Mouse (Mus musculus) adrenal gland, postnatal 36 days (tissue): Measurements from ENCODE around the gene Rho. TPM values are rescaled to one million over a fixed set of nuclear protein-coding genes. Genes with fewer than 3 reads are reported as not detected.
A peak's percentile ranks its signal among the peaks of the same experiment; 100 is the strongest.

Experiments used
- DNase-seq, 2 experiments: peaks; one replicate each; pipeline ENCODE4 v3.0.0; 2021; ENCODE audit warnings: mixed read lengths in 1 of 2
- total RNA-seq, 2 experiments: library from RNA; stranded (reverse); gene quantifications; 2 replicates each; pipeline ENCODE4 v1.2.3; 2021

The Rho gene
- total RNA-seq, 2 experiments from 2014 or later: 0.23 to 0.59 TPM

DNA sequence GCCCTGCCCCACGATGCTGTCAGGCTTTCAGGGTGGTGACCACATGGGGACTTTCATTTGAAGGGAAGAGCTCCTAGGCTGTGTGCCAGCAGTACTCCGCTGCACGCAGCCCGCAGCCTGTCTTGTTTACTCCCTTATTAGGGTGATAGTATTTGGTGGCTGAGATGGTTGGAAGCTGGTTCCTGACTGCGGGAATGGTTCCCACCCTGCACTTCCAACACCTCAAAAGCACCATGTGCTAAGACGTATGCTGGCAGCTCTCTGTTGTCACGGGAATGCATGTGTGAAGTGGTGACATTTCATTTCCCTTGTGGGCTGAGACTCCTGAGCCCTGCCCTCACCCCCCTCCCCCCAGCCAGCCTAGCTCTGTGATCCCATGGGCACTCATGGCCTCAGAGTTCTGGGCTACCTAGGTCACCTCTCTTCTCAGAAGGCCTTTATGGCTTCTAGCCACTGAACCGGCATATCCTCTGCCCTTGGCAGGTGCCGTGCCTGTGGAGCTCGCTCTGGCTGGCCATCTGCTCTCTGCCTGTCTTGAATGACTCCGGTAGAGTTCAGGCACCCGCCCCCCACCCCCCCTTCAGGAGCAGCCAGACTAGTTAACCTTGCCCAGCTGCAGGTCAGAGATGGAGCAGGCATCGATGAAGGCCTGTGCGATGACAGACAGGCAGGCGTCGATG lies 25.5 kb downstream of the Rho start:
- peak; percentile 57 to 73 for DNase-seq

DNA sequence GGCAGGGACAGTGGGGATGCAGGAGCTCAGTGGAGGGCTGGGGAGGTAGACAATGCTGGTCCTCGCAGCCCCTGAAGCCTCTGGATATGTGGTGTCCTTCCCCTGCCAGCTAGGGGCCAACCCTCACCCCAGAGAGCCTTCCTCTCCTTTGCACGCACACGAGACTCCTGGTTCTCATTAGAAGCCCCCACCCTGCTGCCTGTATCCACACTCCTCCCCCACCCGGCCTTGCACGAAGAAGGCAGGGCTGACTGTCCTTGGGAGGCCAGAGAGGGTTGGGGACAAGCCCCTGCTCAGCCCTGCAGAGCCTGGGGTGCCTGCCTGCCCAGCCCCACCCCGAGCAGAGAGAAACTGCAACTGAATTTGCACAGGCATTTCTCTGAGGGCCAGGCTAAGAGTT lies 26.1 kb downstream of the Rho start:
- DNase-seq: peak; percentile 57 to 78

DNA sequence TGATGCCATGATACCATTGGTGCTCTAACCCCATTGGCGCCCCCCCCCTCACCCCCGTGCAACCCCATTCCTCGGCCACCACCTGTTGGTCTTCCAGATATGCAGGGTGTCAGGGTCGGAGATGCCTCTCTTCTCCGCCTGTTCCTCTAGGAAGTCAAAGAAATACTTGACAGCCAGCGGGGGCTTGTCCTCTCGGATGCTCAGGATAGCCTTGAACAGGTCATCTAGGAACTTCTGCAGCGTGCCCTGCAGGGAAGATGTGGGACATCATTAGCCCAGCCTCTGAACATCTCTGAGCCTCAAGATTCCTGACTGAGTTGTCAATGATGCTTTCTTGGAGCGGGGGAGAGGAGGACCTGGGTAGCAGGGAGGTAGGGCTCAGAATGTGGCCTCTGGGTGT lies 26.9 kb downstream of the Rho start:
- no peak for DNase-seq

DNA sequence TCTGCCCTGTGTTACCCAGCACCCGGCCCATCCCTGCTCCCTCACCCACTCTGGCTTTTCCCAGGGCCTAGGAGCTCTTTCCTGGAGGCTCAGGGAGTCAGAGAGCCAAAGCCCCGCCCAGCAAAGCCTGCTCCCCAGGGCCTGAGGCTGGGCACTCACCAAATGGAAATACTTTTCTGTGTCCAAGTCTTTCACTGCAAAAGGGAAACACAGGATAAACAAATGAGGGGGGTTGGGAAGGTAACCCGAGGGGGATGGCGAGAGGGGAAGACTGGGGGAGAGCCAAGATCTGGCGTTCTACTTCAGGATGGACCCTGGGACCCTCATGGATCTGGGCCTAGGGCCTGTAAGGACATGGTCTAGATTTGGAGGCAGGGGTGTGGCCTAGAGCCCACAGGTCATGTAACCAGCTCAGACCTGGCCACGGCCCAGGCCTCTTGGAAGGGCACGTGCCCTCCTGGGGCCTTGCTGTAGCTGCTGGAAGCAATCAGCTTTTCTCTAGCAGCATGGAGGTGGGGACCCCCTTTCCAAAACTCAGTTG lies 27.7 kb downstream of the Rho start:
- DNase-seq: peak; percentile 83 to 90

DNA sequence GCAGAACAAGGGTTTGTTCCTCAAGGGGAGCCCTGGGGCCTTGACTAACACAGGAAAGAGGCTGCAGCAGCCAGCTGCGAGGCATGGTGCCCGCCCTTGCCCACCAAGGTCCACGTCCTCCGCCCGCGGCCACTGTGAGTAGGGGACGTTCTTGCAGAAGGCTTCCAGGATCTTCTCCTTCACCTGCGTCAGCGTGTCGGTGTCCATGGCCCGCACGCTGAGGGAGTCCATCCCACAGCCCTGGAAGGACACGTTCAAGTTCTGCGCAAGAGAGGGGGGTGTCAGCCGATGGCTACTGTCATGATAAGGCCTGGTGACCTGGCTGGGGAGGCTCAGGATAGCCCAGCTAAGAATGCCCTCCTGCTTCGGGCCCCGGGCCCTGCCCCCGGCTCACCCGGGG lies 28.8 kb downstream of the Rho start:
- DNase-seq: no peak

DNA sequence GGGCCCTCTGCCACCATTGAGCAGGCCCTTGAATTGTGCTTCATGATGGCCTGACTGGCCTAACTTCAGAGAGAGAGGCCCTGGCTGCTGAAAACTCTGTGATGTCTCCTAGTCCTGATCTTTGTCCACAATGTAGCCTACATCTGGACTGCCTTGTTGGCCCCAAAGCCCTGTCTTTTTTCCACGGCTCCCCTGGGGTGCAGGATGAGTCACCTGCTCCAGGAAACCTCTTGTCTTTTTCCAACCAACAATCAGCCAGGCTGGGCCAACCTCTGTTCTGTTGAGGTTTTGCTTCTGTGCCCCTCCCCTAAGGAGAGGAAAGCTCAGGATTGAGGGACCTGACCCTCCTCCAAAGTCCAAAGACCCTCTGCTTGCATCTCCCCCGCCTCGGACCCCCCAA lies 30.2 kb downstream of the Rho start:
- no peak for DNase-seq

DNA sequence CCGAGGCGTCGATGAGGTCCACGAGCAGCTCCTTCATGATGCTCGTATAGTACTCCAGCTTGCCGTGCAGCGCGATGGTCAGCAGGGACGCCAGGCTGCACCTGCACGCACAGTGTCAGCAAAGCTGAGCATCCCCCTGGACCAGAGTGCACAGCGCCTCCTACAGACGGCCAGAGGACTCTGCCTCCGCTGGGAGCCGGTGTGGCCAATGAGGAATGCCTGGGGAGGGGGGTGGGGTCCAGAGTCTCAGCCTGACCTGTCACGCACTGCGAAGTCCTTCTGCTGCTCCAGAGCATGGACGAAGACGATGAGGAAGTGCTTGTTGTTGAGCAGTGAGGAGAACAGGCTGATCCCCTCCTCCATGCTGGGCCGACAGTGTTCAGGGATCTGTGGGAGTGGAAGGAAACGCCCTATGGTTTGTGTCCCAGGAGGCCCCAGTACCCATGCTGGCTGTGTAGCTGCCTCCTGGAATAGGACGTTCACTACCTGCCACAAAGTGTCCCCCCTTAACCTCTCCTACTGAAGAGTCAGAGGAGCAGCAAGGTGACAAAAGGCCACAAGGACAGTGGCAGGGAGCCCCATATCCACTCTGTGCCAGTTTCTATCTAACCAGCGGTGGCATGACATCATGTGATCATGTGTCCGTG lies 31.0 kb downstream of the Rho start:
- no peak for DNase-seq

DNA sequence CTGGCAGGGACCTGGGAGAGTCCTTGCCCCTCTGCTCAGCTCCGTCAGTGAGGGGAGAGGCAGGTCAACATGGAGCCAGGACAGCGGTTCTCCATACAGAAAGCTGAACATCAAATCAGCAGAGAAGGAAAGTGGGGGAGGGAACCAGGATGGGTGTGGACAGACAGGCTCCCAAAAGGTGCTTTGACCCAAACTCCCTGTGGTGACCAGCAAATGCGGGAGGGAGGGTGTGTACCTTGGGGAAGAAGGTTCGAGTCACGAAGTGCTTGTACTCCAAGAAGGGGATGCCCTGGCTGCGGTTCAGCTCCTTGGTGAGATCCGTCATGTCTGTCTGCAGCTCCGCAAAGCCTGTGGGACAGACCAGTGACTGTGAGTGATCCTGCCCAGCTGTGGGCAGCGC lies 32.1 kb downstream of the Rho start:
- no peak for DNase-seq

DNA sequence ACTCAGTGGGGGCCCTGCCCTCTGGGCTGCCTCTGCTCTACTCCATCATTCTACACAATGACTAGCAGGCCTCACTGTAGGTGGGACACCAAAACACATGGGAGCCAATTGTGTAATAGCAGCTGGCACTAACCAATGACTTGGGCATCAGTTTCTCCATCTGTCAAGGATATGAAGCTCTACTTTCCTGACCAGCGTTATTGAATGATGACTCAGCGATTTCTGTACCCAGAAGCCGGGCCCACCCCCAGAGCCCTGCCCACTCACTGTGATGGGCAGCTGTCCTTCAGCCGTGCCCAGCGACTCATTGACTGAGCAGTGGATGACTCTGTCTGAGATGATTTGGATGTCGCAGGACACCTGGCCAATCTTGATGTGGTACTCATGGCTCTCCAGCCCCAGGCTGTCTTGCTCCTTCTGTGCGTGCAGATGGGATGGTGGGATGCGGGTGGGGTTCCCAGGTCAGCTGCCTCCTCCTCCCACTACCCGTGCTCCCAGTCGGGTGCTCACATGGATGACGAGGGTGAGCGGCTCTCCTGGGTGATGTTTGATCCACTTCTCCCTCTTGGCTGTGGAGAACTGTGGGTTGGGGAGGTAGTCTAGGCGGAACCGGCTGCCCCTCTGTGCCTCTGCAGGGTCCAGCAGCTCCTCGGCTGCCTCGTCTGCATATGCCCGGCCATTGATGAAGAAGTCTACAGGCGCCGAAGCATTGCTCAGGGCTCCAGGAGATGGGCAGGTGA lies 34.8 kb downstream of the Rho start:
- DNase-seq: no peak

DNA sequence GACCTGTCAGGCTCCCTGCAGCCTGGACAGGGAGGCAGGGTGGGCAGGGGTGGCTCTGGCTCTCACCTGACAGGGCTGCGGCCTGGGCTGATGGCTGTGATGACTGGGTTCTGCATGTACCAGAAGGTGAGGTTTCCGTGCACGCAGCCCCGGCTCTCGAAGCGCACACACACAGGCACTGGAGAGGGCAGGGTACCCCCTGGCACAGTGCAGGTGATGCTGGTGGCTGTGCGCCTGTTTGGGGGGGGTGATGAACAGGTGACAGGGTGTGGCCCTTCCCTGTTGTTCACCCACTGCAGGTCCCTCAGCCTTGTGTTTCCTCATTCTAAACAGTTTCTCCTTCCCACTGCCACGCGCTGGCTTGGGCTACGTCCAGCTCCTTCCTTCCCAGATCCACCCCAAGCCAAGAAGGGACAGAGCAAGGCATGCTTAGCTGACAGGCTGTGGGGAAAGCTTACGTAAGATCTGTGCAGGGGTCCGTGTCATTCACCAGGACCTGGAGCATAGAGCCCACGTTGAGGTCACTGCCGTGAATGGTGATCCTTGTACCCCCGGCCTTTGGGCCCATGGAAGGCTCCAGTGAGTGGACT lies 35.8 kb downstream of the Rho start:
- DNase-seq: no peak

DNA sequence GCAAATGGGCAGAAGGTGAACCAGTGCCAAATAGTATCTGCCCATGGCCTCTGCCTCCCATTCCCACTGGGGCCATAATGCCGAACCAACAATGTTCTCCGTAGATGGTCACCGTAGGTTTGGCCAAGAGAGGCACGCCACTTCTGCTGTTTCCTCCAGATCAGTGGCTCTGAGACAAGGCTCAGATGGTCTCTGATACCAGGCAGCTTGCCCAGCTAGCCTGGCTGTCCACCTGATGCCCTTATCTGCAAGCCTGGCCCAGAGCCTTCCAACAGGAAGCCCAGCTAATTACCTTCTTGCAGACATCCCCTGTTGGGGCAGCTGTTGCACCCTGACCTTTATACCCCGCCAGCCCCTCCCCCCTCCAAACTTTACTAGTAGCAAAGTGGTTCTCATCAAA lies 36.5 kb downstream of the Rho start:
- DNase-seq: no peak

DNA sequence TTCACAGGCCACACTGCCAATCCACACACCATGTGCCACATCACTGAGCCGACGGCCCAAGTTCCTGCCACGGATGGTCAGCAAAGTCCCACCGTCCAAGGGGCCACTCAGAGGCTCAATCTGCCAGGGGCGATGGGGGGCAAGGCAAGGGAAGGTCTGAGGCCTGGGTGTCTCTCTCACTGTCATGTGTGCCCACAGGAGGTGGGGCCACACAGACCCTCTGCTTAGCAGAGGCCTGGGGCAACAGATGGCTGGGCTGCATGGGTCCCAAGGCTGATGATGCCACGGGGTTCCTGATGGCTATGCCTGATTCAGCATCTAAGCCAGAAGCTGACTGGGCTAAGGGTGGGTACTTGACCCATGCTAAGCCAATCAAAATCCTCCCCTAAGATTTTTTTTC lies 37.2 kb downstream of the Rho start:
- no peak for DNase-seq

DNA sequence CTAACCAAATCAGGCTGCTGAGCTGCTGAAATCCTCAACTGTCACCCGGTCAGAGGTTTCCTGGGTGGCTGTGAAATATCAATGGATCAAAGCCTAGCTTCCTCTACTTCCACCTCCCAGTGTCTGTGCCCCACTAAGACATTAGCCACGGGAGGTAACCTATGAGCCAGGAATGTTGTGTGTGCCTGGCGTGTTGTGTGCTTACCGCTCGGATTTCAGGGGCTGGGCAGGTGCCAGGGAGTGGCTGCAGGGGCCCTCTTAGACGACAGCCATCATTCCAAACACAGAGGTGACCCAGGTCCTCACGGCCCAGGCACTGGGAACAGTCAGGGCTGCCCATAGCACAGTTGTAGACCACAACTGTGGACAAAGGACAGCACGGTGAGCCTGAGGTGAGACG lies 37.6 kb downstream of the Rho start:
- DNase-seq: no peak

DNA sequence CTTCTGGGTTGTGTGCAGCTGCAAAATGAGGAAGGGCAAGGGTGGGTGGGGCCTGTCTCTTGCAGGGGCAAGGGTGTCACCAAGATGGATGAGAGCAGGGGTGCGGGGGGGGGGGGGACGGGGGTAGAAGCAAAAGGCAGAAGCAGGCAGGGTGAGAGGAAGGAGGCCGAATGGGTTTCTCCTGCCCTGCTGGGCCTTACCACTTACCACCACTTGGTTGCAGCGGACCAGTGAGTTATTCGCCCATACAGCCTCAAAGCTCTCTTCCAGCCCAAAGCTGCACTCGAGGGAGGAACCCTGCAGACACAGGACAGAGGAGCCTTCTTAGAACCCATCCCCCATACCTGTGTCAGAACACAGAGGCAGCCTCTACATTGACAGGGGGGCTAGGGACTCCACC lies 38.4 kb downstream of the Rho start:
- no peak for DNase-seq

DNA sequence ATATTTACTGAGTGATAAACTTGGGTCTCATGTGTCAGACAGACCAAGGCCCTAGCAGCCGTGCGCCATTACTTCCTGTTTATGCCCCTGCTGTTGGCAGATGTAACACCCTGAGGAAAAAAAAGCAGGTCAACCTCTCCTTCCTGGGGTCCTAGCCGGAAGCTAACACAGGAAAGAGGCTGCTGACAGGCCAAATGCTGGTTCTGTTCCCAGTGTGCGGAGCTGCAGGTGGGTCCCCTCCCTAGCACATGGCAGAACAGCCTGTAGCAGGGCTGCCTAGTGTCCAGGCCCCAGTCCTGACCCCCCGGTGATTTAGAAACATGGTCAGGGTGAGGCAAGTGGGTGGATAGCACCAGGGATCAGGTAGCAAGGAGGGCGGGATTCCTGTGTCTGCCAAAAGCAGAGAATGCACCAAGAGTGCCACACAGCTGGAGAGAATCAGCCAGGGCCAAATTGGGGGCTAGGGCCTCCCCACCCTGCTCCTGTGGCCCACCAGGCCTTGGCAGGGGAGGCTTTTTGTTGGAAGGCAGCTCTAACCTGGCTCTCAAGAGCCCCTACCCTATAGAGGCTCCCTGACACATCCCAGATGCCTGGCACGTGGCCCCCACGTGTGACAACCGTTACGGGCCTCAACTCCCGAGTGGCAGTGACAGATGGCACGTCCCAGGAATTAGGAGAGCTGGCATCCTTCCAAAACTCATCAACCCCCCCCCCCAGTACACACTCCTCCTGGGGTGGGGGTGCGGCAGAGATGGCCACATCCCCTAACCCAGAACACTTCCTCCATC lies 39.9 kb downstream of the Rho start:
- no peak for DNase-seq

DNA sequence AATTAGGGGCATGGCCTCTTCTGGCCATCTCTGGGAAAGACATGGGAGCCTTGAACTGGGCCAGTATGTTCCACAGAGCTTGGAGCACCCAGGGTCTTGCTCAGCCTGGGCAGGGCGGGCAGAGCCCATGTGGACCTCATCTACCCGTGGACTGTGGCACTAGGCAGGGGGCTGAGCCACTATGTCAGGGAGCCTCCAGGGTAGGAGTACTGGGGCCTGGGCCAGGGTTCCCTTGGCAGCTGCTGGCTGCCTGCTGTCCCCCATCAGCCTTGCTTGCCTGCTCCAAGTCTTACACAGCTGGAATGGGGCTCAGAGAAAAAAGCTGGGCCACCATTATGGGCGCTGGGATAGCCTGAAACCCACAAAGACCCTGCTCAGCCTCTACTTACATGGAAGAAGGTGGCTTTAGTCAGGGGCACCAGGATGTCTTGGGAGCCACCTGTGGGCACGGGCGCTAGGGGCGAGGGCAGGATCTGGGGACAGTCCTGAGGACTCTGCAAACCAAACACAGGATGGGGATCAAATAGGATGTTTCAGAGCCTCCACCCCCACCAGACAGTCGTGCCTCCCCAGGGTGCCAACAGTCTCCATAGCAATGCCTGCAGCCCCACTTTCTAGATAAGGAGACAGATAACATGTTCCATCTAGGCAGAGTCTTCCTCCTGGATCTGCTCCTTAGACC lies 40.7 kb downstream of the Rho start:
- DNase-seq: no peak

DNA sequence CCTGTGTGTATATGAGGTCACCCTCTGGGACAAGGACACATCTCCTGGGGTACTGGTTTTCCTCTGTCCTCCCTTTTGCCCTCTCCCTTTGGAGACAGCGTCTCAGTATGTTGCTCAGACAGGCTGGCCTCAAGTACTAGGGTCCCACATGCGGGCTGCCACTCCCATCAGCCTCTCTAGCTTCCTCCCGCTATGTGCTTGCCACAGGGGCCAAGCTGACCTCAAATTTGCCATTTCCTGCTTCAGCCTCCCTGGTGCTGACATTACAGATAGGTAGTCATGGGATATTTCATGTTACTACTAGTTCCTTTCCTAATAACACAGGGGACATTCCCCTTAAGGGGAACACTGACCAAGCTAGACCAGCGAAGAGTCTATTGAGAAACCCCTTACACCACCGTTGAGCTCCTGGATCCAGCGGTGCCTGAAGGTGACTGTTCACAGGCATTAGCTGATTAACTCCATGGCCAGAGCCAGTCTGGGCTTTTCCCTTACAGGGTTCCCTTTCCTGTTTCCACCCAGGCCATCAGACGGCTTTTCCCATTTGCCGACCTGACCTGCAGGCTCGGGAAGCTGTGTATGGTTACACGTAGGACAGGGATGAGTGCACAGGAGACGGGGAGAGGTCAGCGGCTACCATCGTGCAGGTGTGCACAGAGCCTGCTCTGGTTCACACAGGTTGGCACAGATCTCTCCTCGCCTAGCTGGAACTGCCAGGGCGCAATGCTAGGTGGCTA lies 41.8 kb downstream of the Rho start:
- DNase-seq: no peak

DNA sequence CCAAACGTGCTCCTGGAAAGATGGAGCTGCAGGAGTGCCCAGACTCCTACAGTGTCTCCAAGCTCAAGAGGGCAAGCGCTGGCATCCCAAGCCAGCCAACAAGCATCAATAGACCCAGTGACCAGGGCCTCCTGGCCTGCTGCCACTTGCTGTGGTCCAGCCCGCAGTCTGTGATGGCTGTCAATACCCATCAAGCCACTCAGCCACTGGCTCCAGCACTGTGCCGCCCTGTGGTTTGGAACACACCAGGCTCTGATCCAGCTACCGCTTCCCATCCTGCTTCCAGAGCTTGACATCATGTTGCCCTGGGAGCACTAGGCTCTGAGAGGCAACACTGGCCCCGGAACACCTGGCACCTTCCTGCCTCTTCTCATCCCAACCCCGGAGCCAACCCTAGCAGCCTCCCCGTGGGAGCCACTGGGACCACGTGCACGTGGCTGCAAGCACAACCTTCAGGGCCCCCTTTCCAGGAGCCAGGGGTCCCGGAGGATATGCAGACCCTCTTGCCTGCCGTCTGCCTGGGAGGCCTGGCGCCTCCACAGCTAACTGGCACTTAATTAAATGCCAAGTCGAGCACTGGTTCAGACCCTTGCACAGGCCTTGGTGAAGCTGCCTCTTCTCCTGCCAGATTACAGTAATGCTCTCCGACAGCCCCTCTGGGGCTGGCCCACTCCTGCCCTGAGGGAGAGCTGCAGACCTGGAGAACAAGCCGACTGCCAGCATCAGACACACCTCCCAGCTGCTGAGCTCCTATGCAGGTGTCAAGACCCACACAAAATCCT lies 42.5 kb downstream of the Rho start:
- no peak for DNase-seq

DNA sequence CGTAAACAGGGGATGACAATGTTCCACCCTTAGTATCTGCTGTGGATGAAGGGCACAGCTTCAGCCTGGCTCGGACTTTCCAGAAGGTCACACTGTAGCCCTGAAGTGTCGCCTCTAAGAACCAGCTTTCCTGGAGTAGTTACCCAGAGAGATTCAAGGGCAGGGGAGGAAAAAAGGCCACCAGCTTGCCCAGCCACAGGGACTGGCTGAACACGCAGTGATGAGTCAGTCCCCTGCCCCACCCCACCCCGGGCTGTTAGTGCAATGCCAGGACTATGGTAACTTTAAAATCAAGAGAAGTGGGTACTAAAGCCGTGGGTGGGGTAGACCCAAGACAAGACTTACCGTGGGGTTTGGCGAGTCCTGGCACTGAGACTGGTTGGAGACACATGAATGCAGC lies 44.1 kb downstream of the Rho start:
- peak; percentile 78 to 81 for DNase-seq

DNA sequence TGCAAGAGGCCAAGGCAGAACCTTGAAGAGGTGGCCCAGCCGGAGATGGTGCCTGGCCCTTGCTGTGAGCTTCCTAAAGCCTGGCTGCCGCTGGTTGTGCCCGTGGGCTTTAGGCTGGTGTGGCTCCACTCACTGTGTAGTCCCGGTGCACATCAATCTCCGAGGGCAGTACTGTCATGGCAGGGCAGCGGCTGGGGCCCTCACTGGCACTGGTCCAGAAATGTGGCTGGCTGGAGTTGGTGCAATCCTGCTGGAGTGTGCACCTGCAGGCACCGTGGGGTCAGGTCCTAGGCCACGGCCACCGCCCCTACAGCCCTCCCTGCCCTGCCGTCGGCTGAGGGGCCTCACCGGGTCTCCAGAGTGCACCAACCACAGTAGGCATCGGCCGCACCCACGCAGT lies 46.3 kb downstream of the Rho start:
- DNase-seq: peak; percentile 54 to 66
